Mouse (Mus musculus) gastrocnemius, adult 18-20 months (tissue): ENCODE measurements around the gene Gm20517. TPM values are rescaled to one million over a fixed set of nuclear protein-coding genes. Genes with fewer than 3 reads are reported as not detected.

ENCODE experiments used
- DNase-seq: peaks from one replicate; pipeline ENCODE4 v3.0.0; 2021; ENCODE audit warnings: low spot score
- long read RNA-seq, 2 experiments: library from polyadenylated mRNA; stranded (forward); transcript quantifications; one replicate each; pipeline ENCODE4 v2.0.0; 2021
- total RNA-seq, 2 experiments: library from RNA; stranded (reverse); gene quantifications; 2 replicates each; pipeline ENCODE4 v1.2.3; 2021

The Gm20517 gene
- total RNA-seq: 1 to 10 TPM; 1.6 to 2.6 TPM
- long read RNA-seq, experiment 1, partial matches to known transcripts: 0 of 2 reads
- long read RNA-seq, experiment 1, other reads (novel, unspliced or antisense): 2 of 2 reads
- long read RNA-seq, experiment 2, partial matches to known transcripts: 0 of 1 reads
- long read RNA-seq, experiment 2, other reads (novel, unspliced or antisense): 0 of 1 reads

DNA sequence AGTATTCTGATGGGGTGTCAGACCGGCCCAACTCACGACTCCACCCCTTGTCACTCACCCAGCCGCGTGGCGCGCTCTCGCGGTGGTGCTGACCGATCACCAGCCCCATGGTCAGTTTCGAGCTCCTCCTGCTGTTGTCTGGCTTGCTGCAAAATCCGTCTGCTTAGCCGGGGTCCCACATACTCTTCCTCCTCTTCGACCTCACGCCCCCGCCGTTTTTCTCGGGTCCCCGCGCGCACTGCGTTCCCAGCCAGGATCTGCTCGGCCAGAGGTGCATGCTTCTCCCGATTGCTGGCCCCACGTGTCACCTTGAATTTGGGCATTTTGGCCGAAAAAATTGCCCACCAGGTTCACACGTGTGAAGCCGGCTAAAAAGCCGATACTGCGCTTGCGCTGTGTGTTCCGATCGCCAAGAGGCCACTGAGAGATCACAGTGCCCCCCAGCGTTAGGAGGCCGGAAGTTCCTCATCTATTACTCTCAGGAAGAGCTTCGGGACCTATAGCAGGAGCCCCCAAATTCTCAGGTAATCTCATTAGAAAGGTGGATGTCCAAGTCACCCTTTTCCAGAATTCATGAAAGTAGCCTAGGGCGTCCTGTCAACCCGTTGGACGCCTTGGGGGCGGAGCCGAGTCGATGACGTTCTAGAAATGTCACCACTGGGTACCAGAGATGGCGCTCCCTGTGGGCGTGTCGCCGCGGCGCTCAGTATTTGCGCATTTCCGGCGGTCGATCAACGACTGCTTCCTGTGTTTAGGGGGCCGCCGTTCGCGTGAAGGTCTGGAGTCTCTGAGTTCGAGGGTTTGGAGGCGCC, at the start of gene Gm20517, which contains the start of the genes Bysl and Med20:
Gm20517 (plus strand) TSS at position 741 of the 812 bp plus-strand sequence.
Bysl (minus strand) TSS at position 644 of the 812 bp plus-strand sequence.
Med20 (plus strand) TSS at position 734 of the 812 bp plus-strand sequence.
- peak; percentile 96 for DNase-seq

DNA sequence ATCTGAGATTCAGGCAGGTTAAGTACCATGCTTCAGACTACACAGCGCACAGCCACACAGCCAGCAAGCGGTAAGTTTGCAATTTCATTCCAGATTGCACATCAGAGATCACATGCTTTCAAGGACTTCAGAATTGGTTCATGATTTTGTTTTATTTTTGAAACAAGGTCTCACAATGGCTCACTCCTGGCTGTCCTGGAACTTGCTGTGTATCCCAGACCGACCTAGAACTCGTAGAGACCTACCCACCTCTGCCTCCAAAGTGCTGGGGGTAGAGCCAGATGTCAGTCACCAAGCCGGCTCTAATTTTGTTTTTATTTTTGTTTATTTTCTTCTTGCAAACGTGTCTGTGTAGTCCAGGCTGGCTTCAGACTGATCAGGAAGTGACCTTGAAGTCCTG, 48.5 kb upstream of the Gm20517 start:
- DNase-seq: no peak

DNA sequence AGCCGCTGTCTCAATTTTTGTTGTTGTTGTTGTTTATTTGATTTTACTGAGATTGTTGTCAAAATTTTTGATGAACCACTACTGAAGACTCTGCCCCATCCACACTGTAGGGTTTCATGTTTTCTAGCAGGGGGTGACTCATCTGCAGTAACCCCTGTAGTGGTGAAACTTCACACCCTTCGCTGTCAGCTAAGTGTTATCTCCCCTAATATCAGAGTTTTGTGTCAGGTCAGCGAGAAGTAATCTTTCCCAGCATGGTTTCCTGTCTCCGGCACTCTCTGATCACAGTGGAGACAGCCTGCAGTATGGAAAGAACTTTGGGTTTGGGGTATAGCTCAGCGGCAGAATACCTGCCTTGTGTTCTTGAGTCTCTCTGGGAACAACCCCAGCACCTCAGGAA, 46.8 kb upstream of the Gm20517 start:
- DNase-seq: no peak

DNA sequence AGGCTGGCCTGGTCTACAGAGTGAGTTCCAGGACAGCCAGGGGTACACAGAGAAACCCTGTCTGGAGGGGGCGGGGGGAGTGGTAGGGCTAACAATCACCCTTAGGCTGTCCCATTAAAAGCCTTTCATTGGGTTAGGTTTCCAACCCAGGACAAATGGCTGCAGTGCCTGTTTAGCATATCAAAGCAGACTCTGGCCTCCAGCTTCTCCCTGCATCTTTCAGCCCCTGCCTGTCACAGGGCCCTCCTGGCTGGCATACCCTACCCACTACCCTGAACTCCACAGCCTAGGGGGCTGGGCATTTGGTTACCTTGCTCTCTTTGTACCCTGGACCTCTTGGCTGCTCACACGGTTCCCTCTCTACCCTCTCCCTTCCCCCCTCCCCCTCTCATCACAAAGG, 45.3 kb upstream of the Gm20517 start:
- no peak for DNase-seq

DNA sequence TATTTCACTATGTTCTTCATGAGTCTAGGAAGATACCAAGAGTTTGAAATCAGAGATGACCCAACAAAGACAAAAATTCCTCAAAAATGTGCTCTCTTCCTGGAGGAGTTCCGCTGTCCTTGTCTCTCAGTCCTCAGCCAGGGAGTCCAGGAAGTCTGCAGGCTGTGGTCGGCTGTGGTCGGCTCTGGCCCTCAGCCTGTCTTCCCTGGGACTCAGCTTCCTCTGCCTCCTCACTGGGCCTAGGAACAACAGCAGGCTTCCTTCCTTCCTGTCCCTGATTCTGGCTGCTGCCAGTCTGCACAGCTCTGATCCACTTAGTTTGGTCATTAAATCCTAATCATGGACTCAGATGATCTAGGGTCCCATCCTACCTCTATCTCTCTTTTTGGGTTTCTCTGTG, 44.1 kb upstream of the Gm20517 start:
- no peak for DNase-seq

DNA sequence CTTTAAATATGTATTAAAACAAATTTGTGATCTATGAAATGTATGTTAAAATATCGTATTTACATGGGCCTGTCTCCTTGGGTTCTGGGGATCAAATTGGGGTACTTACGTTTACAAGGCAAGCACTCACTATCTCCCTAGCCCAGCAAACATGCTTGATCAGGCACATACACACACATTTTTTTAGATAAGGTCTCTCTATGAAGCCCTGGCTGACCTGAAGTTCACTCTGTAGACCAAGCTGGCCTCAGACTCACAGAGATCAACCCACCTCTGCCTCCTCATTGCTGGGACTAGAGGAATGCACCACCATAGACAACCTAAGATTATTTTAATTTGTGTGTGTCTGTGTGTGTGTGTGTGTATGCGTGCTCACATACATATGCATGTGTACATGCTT, 43.0 kb upstream of the Gm20517 start:
- no peak for DNase-seq

DNA sequence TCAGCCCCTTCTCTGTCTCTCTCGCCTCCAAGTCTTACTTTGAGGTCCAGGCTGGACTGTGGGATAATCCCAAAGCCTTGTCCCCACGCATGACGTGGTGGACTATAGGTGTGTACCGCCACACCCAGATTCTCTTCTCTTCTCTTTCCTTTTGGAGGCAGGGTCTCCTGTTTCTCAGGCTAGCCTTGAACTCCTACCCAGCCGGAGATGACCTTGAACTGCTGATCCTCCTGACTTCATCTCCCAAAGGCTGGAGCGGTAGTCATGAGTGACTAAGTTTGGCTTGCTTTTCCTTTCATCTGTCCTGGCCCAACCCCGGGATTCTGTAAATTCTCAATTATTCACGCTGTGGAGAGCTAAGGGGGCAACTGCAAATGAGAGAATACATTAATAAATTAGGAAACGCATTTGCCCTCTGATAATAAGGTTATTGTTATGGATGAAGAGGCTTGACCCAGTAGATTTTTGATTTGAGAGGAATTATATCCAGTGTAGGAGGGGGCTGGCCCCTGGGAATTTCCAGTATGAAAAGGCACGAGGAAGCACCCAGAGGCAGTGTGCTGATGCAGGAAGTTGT, 42.4 kb upstream of the Gm20517 start:
- DNase-seq: no peak

DNA sequence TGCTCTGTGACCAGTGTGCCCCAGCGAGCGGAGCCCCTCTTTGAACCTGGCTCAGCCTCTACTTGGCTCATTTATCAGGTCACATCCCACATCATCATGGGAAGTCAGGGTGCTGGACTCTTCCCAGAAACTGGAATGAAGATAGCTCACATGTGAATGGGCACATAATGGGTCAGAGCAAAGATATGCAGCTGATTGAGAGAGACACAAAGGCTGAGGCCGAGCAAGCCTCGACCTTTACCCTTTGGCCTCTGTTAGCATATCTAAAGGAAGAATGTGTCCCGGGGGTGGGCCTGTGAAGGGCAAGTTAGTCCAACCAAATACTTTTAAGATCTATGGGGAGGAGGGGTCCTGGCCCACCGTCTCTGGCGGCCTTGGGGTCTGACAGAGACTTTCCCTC, 39.8 kb upstream of the Gm20517 start:
- no peak for DNase-seq

DNA sequence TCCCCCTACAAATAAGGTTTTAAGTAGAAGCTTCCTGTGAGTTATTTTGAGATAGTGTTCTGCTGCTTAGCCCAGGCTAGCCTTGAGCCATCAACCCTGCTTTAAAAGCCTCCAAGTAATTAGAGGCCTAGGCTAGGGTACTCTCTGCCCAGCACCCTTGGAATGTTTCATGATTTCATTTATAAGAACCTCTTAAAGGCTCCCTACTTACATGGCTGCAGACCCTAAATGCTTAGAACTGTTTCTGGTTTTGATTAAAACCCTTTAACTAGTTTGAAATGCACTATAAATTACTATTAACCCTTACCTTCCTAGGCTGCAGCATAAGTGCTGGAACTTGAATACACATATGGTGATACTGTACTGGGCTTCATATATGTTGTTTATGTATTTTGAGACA, 39.0 kb upstream of the Gm20517 start:
- DNase-seq: no peak

DNA sequence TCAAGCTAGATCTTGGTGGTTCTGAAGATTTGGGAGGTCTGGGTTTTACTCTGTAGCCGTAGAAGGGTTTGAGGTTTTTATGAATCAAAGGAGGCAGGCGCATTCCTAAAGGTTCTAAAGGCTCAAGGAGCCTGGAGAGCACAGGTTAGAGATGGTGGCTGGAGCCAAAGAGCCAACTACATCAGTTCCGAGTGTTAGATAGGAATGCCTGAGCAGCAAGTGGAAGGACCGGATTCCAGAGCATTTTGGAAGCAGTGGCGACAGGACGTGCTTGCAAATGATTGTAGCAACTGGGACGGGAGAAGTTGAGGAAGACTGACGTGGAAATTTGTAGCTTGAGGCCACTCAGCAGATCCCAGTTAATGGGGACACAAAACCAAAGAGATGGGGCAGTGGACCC, 37.4 kb upstream of the Gm20517 start:
- DNase-seq: no peak

DNA sequence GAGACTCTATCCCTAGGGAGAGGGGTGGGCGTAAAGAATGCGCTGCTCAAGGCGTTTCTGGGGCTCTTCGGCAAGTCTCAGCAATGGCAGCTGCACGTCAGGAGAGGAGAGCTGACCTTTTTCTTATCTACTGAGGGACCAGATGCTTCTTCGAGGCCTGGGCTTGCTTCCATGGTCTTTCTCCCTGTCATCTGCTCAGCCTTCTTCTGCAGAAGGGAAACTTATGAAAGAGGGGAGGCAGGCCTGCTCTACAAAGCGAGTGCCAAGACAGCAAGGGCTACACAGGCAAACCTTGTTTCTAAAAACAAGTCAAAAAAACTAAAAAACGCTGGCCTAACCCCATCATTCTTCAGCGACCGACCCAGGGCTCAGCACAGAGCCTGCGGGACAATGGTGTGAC, 36.6 kb upstream of the Gm20517 start:
- no peak for DNase-seq

DNA sequence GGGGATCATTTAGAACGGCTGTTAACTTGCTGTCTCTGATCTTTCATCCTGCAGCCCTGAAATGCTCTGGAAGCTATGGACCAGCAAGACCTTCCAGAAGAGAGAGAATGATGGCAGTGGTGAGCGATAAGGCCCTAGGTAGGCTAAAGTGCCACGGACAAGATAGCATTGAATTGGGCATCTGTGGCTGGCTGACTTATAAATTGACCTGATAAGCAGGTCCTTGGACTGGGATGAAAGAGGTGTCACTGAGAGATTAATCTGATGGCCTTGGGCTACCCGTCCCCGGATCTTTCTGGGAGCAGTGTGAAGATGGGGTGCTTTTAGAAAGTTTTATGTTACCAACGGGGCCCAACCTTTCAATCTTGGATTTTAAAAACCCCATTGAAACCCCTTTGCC, 32.7 kb upstream of the Gm20517 start:
- no peak for DNase-seq

DNA sequence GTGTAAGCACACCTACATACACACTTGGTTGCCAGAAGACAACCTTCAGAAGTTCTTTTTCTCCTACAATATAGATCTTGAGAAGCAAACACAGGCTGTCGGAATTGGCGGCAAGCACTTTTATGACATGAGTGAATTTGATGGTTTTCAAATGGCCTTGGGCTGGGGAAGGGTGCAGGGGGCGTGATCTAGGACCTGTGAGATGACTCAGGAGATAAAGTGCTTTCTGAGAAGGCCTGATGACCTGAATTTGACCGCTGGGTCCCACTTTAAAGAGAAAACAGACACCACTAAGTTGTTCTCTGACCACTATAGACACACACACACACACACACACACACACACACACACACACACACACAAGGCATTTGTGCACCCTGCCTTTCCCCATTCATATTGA, 30.4 kb upstream of the Gm20517 start:
- no peak for DNase-seq

DNA sequence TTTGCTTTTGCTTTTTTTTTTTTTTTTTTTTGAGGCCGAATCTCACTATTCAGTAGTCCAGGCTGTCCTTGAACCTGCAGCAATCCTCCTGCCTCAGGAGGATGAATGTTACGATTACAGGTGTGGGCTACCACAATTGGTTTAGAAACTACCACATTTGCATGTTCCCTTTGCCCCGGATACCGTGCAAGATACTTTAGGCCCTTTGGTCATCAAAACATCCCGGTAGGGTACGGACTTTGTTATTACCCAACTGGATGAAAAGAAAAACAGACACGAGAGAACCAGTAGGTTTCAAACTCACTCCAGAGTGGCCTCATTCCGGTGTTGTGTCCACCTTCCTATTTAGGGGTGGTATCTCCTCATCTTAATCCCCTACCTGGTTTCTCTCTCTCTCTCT, 22.9 kb upstream of the Gm20517 start:
- DNase-seq: no peak

DNA sequence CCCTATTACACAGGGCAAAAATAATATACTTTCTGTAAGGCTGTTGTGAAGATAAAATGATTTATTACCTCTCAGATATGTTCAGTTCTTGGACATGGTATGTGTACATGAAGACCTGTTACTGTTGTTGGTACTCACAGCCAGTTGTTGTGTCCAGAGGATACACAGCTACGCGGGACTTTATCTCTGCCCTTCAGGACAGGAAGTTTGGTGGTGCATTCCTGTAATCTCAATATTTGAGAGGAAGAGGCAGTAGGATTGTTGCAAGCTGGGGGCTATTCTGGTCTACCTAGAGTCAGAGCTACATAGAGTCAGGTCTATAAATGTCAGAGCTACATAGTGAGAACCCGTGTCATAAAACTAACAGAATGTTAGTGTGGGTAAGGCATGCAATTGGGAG, 20.3 kb upstream of the Gm20517 start:
- no peak for DNase-seq

DNA sequence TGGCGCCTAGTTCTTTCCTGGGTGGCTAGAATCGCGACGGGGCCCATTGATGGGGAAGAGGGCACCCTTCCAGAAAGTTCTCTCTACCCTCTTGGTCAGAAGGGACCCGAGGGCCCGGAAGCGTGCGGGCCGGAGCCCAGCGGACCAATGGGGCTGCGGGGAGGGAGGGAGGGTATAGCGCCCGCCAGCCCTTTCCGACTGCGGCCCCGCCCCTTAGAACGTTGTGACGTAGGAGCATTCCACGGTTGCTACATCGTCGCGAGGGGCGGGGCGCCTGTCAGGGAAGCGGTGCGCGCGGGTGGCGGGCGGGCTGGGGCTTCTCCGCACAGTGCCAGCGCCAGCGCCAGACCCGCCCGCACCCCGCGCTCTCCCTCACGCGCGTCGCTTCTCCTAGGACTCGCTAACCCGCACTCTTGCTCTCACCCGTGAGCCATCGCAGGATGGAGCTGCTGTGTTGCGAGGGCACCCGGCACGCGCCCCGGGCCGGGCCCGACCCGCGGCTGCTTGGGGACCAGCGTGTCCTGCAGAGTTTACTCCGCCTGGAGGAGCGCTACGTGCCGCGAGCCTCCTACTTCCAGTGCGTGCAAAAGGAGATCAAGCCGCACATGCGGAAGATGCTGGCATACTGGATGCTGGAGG, 18.1 kb upstream of the Gm20517 start:
- peak; percentile 93 for DNase-seq

DNA sequence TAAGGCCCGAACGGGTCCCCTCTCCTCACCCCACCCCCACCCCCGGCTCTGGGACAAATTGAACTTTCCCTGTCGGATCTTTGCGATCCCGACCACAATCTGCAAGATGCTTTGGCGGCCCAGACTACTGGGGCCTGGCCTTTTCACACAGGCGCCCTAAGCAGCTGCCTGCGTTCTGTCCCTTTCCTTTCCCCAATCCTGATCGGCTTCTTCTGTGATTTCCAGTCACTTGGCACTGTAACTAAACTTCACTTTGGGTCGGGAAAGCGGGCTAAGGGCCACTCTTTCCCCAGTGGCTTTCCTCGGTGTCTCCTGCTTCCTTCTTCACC, 17.6 kb upstream of the Gm20517 start:
- no peak for DNase-seq

DNA sequence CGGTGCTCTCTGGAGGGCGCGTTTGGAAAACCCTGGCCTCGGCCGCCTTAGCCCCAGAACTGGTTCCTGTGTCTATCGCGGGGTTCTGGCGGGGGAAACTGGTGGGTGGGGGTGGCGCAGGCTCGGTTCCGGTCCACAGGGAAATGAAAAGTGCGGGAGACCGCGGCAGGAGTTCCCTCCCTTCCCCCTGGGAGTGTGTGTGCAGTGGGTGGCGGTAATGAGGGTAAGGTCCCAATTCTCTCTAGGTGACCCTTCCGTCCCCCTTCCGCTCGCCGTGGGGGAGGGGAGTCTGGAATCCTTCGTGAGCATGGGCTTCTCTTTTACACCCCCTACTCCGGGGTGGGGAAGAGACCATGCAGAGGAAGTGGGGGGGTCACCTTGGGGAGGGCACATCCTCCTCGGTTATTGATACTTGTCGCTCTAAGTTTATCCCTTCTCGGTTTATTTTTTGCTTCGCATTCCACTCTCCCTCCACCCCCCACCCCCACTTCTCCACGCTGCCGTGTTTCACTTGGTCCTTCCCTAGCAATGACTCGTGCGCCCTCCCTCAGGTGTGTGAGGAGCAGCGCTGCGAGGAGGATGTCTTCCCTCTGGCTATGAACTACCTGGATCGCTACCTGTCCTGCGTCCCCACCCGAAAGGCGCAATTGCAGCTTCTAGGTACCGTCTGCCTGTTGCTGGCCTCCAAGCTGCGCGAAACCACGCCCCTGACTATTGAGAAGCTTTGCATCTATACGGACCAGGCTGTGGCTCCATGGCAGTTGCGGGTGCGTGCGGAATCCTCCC, 17.0 kb upstream of the Gm20517 start:
- no peak for DNase-seq

DNA sequence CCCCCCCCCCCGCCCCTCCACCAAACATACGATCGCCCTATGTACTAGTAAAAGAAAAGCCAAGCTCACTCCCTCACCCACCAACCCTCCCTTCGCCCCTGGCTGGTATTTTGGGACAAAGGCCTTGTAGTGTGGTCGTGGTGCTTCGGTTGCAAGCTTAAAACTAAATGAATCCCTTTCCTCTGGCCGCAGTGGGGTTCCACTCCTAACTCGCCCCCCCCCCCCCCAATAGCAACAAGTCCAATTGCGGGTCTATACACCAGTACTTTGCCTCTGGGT, 16.5 kb upstream of the Gm20517 start:
- DNase-seq: no peak

DNA sequence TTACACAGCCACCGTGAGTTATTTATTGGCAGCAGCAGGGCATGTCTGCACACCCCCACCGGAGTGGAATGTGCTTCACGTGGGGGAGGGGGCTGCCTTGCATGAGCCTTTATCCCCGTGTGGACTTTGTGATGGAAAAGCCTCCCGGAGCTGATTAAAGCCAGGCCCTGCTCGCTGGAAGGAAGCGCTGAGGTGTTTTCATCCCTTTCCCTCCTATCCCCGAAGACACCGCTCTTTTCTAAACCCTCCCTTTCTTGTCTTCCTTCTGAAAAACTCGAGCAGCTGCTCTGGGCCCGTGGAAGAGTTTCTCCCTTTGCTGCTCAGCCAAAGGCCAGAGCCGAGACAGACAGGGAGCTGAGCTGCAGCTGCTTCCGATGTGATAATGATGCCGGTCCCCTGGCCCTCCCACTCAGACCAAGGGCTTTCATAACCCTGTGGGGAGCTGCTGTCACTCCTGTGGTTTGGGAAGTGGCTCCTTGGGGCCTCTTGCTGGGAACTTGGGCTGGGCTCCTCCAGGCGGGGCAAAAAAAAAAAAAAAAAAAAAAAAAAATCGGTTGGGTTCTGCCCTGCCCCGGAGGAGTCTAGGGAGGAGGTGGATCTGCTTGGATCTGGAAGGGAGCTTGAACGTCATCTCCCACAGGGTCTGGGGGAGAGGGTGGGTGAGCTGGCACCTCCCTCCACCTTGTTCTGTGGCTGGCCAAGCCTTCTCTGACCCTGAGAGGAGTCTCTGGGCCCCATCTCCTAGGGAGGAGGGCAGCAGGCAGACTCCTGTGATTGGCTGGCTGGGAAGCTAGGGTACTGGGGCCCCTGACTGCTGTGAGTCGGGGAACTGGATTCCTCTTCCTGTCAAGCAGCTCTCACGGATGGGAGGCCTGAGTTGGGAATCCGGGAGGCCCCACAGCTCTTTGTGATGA, 15.9 kb upstream of the Gm20517 start:
- peak; percentile 45 for DNase-seq
